In the genomic region with DNA sequence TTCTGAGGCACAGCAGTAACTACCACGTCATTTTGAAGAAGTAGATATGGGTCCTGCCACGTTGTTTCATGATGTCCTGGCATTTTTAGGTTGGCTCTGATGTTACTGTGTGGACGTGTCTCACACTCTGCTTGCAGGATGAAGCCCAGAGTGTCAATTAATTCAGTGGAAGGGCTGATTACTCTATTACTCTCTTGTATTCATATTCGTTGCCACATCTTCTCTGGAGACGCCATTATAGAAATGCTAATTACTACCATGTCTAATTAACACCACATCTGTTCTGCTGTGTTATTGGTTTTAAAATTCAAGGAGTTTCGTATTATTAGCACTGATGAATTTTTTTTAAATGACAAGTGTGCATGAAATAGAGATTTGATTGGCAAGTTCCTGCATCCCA, we compare ENCODE assay signal across 17 mouse cellular contexts. TPM values are rescaled to one million over a fixed set of nuclear protein-coding genes. Genes with fewer than 3 reads are reported as not detected.
"Had no signal": no experiment of that assay in that cellular context is flagged by ENCODE, and none has a peak within 500 bp of the region (broad histone marks: within the 10 kb centered on the region; RNA-seq: fewer than 3 reads in every experiment).

No protein-coding gene starts in this region.

- H3K36me3 ChIP-seq: limb, embryonic 10.5 days; liver, embryonic 15.5 days; midbrain, embryonic 15.5 days; stomach, embryonic 15.5 days had no signal

- H3K27ac ChIP-seq: layer of hippocampus, adult 2 months; limb, embryonic 10.5 days; liver, embryonic 15.5 days; midbrain, embryonic 15.5 days; stomach, embryonic 15.5 days had no signal

- H3K9ac ChIP-seq: liver, embryonic 15.5 days; midbrain, embryonic 15.5 days; stomach, embryonic 15.5 days had no signal

- ATAC-seq: lung, postnatal 0 days; midbrain, embryonic 15.5 days had no signal

- H3K4me3 ChIP-seq: layer of hippocampus, adult 2 months; limb, embryonic 10.5 days; liver, embryonic 15.5 days; midbrain, embryonic 15.5 days; stomach, embryonic 15.5 days had no signal

- H3K9me3 ChIP-seq: limb, embryonic 10.5 days; liver, embryonic 15.5 days; midbrain, embryonic 15.5 days; stomach, embryonic 15.5 days had no signal

- H3K4me2 ChIP-seq: liver, embryonic 11.5 days; liver, embryonic 15.5 days; midbrain, embryonic 15.5 days; stomach, embryonic 15.5 days had no signal

- H3K4me1 ChIP-seq: liver, embryonic 15.5 days; midbrain, embryonic 15.5 days; stomach, embryonic 15.5 days had no signal

- DNase-seq: kidney, postnatal 10 days; kidney, postnatal 4 days; lung, adult 2 months; lung, postnatal 36 days; retina, postnatal 1 day; thymus, adult 2 months; thymus, postnatal 36 days had no signal

- H3K27me3 ChIP-seq: liver, embryonic 15.5 days; midbrain, embryonic 15.5 days; stomach, embryonic 15.5 days had no signal

RNA-seq across cellular contexts. Expression of gene Cck, which starts 30.7 kb away (rescaled TPM):
- total RNA-seq: megakaryocyte progenitor cell, adult 5-6 weeks had no signal
- polyA plus RNA-seq: spleen, adult 2 months; testis, adult 2 months had no signal
